Mouse (Mus musculus) cerebellum, adult 2 months (tissue): ENCODE data around the gene Pkn3.

Experiments used
- CTCF ChIP-seq: fragments of 200-500 bp; IDR thresholded peaks from 2 replicates; pipeline ENCODE4 v1.5.1; 2011; ENCODE audit warnings: low read depth, mild to moderate bottlenecking, control low read depth, low read length, moderate library complexity, borderline replicate concordance; ENCODE audit not compliant: insufficient read depth
- POLR2A ChIP-seq: fragments of 200-500 bp; IDR thresholded peaks from 2 replicates; pipeline ENCODE4 v1.6.1; 2011; ENCODE audit warnings: low read length, control low read depth, borderline replicate concordance; ENCODE audit not compliant: insufficient read depth

GRCm38 (mm10) chr2:30032957-30033356 lies 44.5 kb upstream of the Pkn3 start:
- TF ChIP-seq CTCF (no peak), POLR2A (no peak)
